Mouse (Mus musculus): ENCODE measurements around the gene Olig3.
"Not testable (repeated sequence)": the region's sequence is repeated elsewhere in the genome, so short reads cannot be mapped to it uniquely, and the experiment has no call there.

Gene Olig3

DNA sequence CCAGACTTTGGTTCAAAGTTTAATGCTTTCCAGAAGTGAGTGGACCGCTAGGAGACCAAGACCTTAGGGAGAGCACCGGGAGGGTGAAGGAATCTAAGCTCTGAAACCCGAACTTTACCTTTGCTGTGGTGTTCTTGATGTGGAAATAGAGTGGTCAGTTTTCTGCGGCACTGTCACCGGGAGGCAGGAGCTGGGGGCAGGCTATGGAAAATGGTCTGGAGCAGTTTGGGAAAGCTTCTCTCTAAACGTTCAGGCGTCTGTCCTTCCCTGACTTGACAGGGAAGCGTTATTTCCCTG is 5.9 kb downstream of the Olig3 start:
- DNase-seq: no peak

DNA sequence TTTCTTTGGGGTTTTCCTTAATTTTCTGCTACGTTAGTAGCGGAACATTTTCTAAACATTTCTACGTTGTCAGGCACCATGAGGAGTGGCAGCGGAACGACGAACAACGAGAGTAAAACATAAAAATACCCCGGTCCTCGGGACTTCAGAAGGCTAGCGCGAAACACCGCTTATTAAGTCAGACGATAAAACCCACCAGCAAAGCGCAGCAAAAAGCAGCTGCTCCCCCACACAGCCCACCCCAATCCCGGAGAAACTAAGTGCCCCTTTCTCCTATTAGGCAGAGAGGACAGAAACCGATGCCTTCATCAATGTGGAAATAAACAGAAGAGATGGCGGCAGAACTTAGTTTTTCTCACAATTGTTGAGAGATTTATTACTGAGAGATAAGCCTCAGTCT is 6.5 kb downstream of the Olig3 start:
- DNase-seq: peak; percentile 52

DNA sequence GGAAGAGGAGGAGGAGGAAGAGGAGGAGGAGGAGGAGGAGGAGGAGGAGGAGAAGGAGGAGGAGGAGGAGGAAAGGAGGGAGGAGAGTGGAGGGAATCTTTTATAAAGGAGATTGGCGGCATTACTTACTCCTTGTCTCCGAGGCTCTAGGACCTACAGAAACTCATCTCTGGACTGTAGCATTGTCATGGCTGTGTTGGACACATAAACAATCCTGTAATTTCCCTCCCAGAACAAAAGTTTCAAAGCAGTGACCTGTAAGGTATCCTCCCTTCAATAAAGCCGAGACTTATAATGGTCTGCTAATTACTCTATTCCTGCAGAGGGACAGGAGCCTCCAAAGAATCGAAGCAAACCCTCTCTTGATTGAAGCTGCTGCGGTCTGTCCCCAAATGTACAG is 7.0 kb downstream of the Olig3 start:
- no peak for DNase-seq

DNA sequence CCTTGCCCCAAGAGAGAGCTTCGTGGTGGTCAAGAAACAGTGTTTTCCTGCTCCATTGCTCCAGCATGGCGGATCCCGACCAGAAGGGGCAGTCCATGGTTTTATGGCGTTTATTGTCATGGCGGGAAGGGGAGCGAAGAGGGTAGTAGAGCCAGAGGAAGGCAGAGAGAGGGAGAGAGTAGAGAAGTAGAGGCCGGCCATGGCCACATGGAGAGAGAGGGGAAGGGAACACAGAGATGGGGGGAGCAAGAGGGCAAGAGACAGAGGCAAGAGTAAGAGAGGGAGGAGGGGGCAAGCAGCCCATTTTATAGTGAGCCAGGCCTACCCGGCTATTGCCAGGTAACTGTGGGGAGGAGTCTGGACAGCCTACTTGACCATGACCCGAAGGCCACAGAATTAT is 12.8 kb downstream of the Olig3 start:
- no peak for DNase-seq

DNA sequence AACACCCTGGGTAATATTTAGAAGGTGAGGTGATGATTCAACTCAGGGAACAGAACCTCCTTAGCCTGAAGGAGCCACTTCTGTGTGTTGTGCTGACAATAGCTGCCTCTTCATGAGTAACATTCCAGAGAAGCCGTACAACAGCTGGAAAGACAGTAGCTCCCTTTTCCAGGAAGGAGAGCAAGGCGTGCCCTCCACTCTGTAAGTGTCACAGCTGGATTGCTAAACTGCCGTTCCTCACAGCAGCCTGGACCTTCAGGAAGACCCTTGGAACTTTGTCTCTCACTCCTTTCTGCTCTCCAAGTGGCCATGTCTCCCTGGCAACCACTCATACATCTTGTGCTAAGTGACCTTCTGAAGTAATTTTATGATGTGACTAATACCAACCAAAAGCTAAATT is 13.8 kb downstream of the Olig3 start:
- no peak for DNase-seq

DNA sequence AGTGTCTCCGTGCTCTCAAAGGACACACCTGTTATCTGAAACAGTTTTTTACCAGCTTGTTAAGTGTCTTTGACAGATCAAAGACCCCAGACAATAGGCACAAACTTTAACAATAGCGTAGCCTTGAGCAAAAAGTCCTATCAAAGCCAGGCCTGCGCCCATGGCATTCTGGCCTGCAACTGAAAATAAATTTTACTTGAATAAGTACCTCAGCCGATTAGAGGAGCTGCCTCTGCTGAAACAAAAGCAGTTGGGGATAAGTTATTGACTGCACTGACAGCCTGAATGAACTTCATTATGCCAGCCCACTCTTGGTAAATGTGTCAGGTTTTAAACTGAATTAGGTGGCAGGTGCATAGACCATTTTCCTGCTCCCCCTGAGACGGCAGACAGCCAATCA is 15.9 kb downstream of the Olig3 start:
- no peak for DNase-seq

DNA sequence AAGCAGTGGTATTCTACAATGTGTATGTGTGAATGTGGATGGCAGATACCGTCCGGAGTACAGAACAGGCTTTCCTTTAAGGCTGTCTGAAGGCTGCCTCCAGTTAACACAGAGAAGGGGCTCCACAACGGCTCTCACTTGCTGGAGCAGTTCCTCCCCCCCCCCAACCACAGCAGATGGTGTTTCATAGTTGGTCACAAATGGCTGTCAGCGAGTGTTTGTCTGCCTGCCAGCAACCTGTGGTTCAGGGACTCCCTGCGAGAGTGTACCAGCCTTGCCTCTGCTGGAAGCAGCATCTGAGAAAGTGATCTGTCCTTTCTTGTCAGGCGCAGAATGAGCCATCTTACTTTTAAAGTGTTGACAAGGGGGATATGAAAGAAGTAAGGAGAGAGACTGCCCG is 17.5 kb downstream of the Olig3 start:
- no peak for DNase-seq

DNA sequence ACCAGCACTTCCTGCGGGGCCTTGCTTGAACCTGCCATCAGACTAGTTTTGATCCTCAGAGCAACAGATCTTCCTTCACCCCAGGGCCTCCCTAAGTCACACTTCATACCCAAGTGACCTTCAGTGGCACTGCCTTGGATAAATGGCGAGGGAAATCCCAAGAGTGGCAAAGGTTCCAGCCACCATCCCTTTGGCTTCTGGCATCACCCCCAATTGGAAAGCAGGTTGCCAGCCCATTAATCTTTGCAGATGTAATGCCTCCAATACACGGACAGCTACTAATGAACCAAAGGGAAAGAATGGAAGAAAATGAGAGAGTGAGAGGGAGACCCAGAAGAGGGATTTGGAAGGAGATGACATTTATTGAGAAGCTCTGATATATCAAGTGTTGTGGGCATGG is 18.0 kb downstream of the Olig3 start:
- no peak for DNase-seq

DNA sequence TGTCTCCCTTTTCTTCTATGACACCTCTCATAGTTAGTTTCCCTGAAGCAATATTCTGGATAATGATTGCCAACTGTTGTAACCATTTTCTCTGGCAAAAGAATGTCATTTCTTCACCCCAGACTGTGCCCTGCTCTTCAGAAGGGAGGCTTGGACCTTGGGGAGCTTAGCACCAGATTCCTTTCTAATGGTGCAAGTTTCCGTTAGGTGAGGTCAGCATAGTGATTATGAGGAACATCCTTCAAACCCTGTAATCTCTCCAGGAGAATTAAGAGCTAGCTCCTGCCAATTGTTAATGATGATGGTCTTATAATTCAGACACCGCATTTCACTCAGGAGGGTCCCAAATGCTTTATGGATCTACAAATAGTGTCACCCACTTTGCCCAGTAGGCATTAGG is 19.5 kb downstream of the Olig3 start:
- DNase-seq: no peak

DNA sequence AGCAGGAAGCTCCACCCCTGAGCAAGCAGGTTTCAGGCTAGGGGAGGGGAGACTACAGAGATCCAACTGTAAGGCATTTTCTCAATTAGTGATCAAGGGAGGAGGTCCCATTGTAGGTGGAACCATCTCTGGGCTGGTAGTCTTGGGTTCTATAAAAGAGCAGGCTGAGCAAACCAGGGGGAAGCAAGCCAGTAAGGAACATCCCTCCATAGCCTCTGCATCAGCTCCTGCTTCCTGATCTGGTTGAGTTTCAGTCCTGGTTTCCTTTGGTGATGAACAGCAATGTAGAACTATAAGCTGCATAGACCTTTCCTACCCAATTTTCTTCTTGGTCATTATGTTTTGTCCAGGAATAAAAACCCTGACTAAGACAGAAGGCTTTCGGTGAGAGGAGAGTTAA is 24.6 kb downstream of the Olig3 start:
- not testable (repeated sequence) for DNase-seq

DNA sequence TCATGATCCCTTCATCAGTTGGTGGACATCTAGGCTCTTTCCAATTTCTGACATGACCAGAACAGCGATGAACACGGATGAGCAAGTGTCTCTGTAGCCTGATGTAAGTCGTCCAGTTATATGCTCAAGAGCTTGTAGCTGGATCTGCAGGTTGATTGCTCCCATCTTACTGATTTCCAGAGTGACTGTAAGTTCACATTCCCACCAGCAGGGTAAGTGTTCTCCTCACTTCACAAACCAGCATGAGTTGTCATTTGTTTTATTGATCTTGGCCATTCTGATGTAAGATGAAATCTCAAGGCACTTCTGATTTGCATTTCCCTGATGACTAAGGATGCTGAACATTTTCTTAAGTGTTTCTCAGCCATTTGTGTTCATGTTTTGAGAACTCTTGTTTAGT is 27.8 kb downstream of the Olig3 start:
- DNase-seq: no peak

DNA sequence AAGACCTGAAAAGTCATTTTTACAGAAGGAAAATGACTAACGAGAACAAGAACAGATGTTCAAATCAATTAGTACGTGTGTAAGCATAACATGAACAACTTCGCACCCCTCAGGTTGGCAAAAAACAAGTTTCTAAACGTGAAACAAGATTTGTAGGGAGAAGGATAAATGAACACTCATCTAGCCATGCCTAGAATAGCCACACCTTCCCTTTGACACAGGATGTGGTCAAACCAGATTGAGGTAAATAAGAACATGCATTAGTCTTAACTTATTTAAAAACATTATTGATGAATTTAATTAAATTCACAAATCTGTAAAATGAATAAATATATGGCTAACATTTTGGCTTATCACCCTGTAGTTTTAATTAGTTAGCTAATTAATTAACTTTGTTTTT is 35.5 kb downstream of the Olig3 start:
- no peak for DNase-seq

DNA sequence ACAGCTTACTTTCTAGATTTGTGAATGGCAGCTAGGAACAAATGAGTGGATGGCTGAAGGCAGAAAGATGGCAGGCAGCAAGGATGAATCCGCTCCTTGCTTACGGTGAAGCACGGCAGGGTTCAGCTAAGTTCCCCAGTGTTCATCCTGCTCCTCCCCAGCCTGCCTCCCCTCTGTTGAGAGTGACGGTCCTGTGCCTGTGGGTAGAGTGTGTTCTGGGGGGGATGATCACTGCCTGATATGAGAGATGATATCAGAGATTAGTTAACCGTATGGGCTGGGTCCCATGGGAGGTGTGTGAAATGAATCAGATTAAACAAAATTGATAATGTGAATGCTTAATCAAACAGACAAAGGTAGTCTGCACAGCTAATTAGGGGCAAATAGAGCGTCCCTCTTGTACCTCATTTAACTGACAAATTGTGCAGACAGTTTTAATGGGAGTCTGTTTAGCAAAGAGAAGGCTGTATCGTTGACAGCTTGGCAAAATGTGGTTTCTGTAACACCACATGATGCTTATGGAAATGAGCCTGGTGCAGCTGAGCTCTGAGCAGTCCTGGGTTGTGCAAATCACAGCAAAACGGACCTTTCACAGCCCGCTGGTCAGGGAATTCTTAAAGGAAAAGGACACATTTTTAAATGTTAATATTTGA is 40.3 kb downstream of the Olig3 start:
- no peak for DNase-seq

DNA sequence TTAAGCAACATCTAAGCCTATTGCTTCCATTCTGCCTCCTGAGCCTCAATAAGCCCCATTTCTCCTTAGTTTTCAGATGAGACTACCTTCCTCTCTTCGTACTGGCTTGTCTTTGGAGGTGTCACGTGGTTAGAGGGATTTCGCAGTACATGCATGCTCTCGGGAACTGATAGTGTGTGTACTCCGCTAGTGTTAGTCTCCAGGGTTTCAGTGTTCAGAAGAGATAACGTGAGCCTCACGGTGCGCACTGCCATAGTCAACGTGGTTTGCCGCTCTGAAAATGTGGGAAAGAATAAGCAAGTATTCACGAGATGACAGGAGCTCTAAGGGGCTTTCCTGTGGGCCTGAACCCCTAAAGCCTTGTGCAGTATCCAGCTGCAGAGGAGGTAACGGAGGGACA is 41.1 kb downstream of the Olig3 start:
- DNase-seq: no peak

DNA sequence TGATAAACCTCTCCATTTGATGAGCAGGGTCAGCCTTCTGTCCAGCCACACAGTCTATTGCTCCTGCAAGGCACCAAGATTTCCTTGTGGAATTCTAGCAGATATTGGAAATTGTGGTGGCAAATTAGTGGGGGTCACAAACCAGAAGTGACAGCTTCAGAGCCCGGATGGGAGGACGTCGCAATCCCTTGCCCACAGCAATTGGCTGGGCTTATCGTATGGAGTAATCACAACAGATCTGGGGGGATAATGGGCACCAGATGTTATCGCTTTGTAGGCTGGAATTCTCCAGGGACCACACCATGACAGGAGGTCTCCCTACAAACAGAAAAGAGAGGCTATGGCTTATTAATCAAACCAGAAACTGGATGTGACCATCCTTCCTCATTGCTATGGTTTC is 44.8 kb downstream of the Olig3 start:
- DNase-seq: peak; percentile 68

DNA sequence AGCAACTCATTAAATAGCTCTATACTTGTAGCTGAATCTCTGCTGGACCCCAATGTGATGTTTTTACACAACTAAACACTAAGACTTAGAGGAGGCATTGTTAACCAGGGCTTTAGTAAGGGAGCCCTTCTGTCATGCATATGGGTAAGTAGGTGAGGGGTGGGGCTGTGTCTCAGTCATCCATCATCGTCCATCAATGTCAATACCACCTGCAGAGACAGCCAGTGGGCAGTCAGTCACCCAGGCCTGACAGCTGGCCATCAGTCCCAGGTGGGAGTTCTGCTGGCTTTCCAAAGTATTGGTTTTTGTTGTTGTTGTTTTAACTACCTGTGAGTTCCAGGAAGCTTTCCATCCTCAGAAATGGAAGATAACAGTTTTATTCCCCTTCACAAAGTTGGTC is 48.1 kb downstream of the Olig3 start:
- no peak for DNase-seq

DNA sequence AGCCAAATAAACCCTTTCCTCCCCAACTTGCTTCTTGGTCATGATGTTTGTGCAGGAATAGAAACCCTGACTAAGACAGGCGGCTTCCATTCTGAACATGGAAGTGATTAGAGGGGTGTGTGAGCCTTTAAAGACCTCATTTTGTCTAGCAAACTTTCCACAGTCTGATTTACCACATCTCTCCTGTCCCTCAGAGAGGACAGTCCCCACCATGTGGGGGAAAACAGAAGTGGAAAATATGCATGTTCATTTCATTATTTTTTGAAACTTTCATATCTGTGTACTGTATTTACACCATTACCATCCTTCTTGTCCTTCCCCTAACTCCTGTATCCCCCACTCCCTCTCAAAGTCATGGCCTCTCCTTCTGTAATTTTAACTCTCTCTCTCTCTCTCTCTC is 49.6 kb downstream of the Olig3 start:
- DNase-seq: no peak

DNA sequence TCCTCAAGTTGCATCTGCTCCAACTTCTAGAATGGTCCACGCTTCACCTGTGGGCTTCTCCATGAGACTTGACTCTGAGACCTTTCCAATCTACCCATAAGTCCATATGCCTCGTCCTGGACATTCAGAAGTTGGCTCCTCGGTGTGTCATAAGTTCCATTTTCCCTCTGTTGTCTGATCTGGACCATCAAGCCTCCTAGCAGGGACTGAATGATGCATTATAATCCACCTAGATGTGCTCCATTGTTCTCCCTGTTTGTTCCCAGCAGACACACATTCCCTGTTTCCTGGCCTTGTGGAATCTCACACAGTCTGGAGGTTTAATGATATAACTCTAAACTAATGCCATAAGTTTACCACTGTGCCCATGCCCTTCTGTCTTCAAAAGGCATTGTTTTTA is 50.8 kb downstream of the Olig3 start:
- no peak for DNase-seq
